Mouse (Mus musculus) thymus, adult 2 months (tissue): ENCODE measurements around the gene Trmt61a.

Experiments used
- CTCF ChIP-seq: fragments of 200-500 bp; IDR thresholded peaks from 2 replicates; pipeline ENCODE4 v1.5.1; 2012; ENCODE audit warnings: mild to moderate bottlenecking, control low read depth, low read length, moderate library complexity, borderline replicate concordance; ENCODE audit not compliant: control insufficient read depth, poor library complexity, insufficient read depth; ENCODE audit errors: extremely low read depth
- POLR2A ChIP-seq: fragments of 200-500 bp; IDR thresholded peaks from 2 replicates; pipeline ENCODE4 v1.6.1; 2012; ENCODE audit warnings: mild to moderate bottlenecking, low read length, control low read depth, moderate library complexity; ENCODE audit not compliant: control insufficient read depth, poor library complexity, insufficient read depth; ENCODE audit errors: extremely low read depth

- no peak for TF ChIP-seq POLR2A
- no peak for TF ChIP-seq CTCF
Measured at GRCm38 (mm10) chr12:111659331-111659730, 18.6 kb upstream of the Trmt61a start.
